Mouse (Mus musculus) left cerebral cortex, postnatal 36 days (tissue): ENCODE measurements around the gene Cuedc2. TPM values are rescaled to one million over a fixed set of nuclear protein-coding genes. Genes with fewer than 3 reads are reported as not detected.

Experiments
- DNase-seq, 2 experiments: peaks; one replicate each; pipeline ENCODE4 v3.0.0; 2021 to 2022; ENCODE audit warnings: low spot score in 2 of 2, mixed read lengths in 1 of 2
- intact Hi-C: fragments of 180-260 bp; cut with DNase I; formaldehyde crosslinking; loops from one replicate; pipeline ENCODE4 v1.15.1; 2025
- microRNA-seq: library from miRNA; unstranded; fragments of <30 nt; microRNA quantifications from one replicate; pipeline ENCODE4 v1.2.0, GENCODE M21; 2022
- total RNA-seq, 2 experiments: library from RNA; stranded (reverse); gene quantifications; 2 replicates each; pipeline ENCODE4 v1.2.3; 2021

Cuedc2 gene
- total RNA-seq, 2 experiments from 2014 or later: 166 to 216 TPM

GRCm38 (mm10) chr19:46286047-46286446 lies 52.5 kb downstream of the Cuedc2 start:
- no peak for DNase-seq
- intact Hi-C loops: no loop called here

GRCm38 (mm10) chr19:46285631-46286030 lies 52.9 kb downstream of the Cuedc2 start:
- intact Hi-C loops: no loop called here
- DNase-seq: no peak

GRCm38 (mm10) chr19:46284686-46285085 lies 53.8 kb downstream of the Cuedc2 start:
- intact Hi-C loops: no loop called here
- no peak for DNase-seq

- DNase-seq: no peak
- intact Hi-C loops: no loop called here
Measured at GRCm38 (mm10) chr19:46282081-46282849, 56.2 kb downstream of the Cuedc2 start.

Small RNAs within 50 kb of the gene (microRNA-seq; reads per million reads assigned to microRNA genes)
- 1.8 reads per million for gene Mir146b

Other genes with a start within 250 kb of the Cuedc2 start
- gene Elovl3, start 206.8 kb downstream of the Cuedc2 start, total RNA-seq: not detected
- not detected for gene Pitx3, start 190.4 kb downstream of the Cuedc2 start, total RNA-seq
- gene Gbf1, start 186.2 kb downstream of the Cuedc2 start, total RNA-seq: 10 to 100 TPM; 91.1 to 99.0 TPM
- 1 to 10 TPM; 2.1 to 2.9 TPM for gene Nfkb2, start 34.4 kb downstream of the Cuedc2 start, total RNA-seq
- gene Psd, start 11.5 kb downstream of the Cuedc2 start, total RNA-seq: 100 to 1,000 TPM; 614 to 671 TPM
- 10 to 100 TPM; 26.7 to 28.7 TPM for gene Fbxl15, start 10.5 kb downstream of the Cuedc2 start, total RNA-seq
- 10 to 100 TPM; 25.6 to 27.8 TPM for gene Mfsd13a, start 2.4 kb upstream of the Cuedc2 start, total RNA-seq
- under 1 TPM; 0.62 to 0.68 TPM for gene 2310034G01Rik, start 11.6 kb upstream of the Cuedc2 start, total RNA-seq
- 100 to 1,000 TPM; 175 to 195 TPM for gene Actr1a, start 57.0 kb upstream of the Cuedc2 start, total RNA-seq
- 10 to 100 TPM; 18.3 to 18.6 TPM for gene Sufu, start 58.2 kb upstream of the Cuedc2 start, total RNA-seq
- 100 to 1,000 TPM; 109 to 114 TPM for gene Trim8, start 163.0 kb upstream of the Cuedc2 start, total RNA-seq
- gene Arl3, start 234.5 kb upstream of the Cuedc2 start, total RNA-seq: 100 to 1,000 TPM; 112 to 120 TPM
- 1 to 10 TPM; 4.3 to 7.1 TPM for gene Sfxn2, start 234.7 kb upstream of the Cuedc2 start, total RNA-seq